Mouse (Mus musculus) adrenal gland, adult 10 weeks (tissue): Measurements from ENCODE around the gene Hspb1. TPM values are rescaled to one million over a fixed set of nuclear protein-coding genes. Genes with fewer than 3 reads are reported as not detected.

ENCODE experiments used
- polyA plus RNA-seq: library from polyadenylated mRNA; stranded (reverse); fragments of 350-450 nt; fragmentation: Illumina TruSeq; extraction: RNeasy Lipid Tissue Mini Kit (QIAGEN cat#74804); gene quantifications from one replicate; pipeline ENCODE4 v1.2.3, GENCODE M21; 2014; ENCODE audit warnings: low read depth, low replicate concordance

Hspb1 gene
- polyA plus RNA-seq, result 0.99 TPM

GRCm38 (mm10) chr5:135887675-135888102 is at the start of gene Hspb1:
Hspb1 (plus strand) TSS chr5:135887919.

DNA sequence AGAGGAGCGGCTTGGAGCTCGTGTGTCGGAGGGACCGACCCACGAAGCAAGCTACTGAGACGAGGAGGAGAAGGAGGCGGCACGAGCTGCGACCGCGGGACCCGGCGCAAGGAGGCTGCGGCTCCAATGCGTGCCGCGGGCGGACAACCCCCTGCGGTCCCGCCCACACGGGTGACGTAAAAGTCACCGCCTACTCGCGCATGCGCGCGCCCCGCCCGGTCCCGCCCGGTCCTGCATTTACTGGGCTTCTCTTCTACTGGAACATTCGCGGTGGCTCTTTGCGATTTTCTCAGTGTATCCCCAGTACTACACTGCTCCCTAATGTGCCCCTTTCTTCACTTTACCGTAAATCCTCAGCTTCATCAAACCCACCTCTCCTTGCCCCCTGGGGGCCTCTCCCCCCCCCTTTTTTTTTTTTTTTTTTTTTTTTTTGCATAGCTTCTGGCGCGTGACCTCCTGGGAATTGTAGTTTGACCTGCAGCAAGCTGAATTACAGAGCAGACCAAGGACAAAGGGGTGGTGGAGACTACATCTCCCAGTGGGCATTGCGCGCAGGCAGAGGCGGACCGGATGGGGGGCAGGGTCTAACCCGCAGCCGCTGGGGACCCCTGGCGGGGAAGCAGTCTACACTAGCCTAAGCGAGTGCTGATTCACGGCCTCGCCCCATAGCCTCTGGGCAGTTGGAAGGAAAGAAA is 46.9 kb downstream of the Hspb1 start, which contains the start of gene Ywhag:
Gene Ywhag (minus strand): TSS at position 136 of the 695 bp plus-strand sequence.

Other genes starting within 250 kb of the Hspb1 start
- 76.4 TPM for gene Por, start 217.9 kb upstream of the Hspb1 start, polyA plus RNA-seq
- gene Tmem120a, start 143.5 kb upstream of the Hspb1 start, polyA plus RNA-seq, result 5.4 TPM
- gene Styxl1, start 109.5 kb upstream of the Hspb1 start, polyA plus RNA-seq, result not detected
- gene Mdh2, start 109.4 kb upstream of the Hspb1 start, polyA plus RNA-seq, result 43.1 TPM
- gene Srrm3, start 81.0 kb upstream of the Hspb1 start, polyA plus RNA-seq, result 0.23 TPM
- 368 TPM for gene Ywhag, start 46.7 kb downstream of the Hspb1 start, polyA plus RNA-seq
- 1.4 TPM for gene Ssc4d, start 86.6 kb downstream of the Hspb1 start, polyA plus RNA-seq
- gene Zp3, start 92.2 kb downstream of the Hspb1 start, polyA plus RNA-seq, result not detected
- 0.41 TPM for gene Dtx2, start 106.9 kb downstream of the Hspb1 start, polyA plus RNA-seq
- 0.70 TPM for gene Upk3b, start 150.6 kb downstream of the Hspb1 start, polyA plus RNA-seq
- gene Upk3bl, start 166.6 kb downstream of the Hspb1 start, polyA plus RNA-seq, result not detected
- 0.23 TPM for gene Rasa4, start 196.0 kb downstream of the Hspb1 start, polyA plus RNA-seq
- gene Polr2j, start 228.7 kb downstream of the Hspb1 start, polyA plus RNA-seq, result 6.1 TPM
- gene Lrwd1, start 248.2 kb downstream of the Hspb1 start, polyA plus RNA-seq, result 0.47 TPM
- 0.93 TPM for gene Alkbh4, start 248.2 kb downstream of the Hspb1 start, polyA plus RNA-seq